Mouse (Mus musculus) erythroblast, embryonic 14.5 days (primary cell): ENCODE data around the gene Romo1.

Experiments used
- GATA1 ChIP-seq: IDR thresholded peaks from 2 replicates; pipeline ENCODE4 v1.6.1; 2012; ENCODE audit warnings: low read length, inconsistent platforms, mixed read lengths
- TAL1 ChIP-seq: IDR thresholded peaks from 3 replicates; pipeline ENCODE4 v1.6.1; 2012; ENCODE audit warnings: low read length, inconsistent platforms, mixed read lengths

DNA sequence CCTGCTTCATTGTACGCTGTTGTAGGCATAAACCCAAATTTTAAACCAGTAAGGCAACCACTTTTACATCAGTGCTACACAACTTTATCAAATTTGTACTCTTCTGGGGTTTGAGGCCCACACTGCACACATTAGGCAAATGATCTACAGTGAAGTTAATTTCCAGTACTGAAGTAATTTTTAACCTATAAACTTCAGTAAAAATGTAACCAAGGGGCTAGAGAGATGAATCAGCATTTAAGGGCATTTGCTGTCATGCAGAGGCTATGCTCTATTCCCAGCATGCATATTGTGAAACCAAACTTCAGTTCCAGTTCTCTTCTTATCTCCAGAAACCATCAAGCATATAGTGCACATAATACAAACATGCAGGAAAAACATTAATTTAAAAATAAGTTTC, 21.6 kb downstream of the Romo1 start:
- TF ChIP-seq TAL1 (no peak), GATA1 (no peak)
